Mouse (Mus musculus) stomach, postnatal 0 days (tissue): ENCODE measurements around the gene Stag1. TPM values are rescaled to one million over a fixed set of nuclear protein-coding genes. Genes with fewer than 3 reads are reported as not detected.

ENCODE experiments used
- ATAC-seq: fragments of 200-750 bp; cut with Nextera tagmentation; 2 replicates; pipeline ENCODE4 v1.8.0; 2017; ENCODE audit not compliant: low FRiP score, low TSS enrichment
- DNase-seq: peaks from one replicate; pipeline ENCODE4 v3.0.0-alpha.2; 2016; ENCODE audit warnings: low spot score
- H3K27ac ChIP-seq: fragments of 300-500 bp; sonication (generic); replicated peaks from 2 replicates; pipeline ENCODE4 v1.5.1; 2014; ENCODE audit warnings: mild to moderate bottlenecking, control low read depth
- H3K27me3 ChIP-seq: fragments of 300-500 bp; sonication (generic); 2 replicates; pipeline ENCODE4 v1.6.1; 2014; ENCODE audit warnings: low read length; ENCODE audit not compliant: control insufficient read depth, insufficient read depth
- H3K36me3 ChIP-seq: fragments of 300-500 bp; sonication (generic); 2 replicates; pipeline ENCODE4 v1.6.1; 2014; ENCODE audit warnings: low read length, mixed read lengths; ENCODE audit not compliant: control insufficient read depth, insufficient read depth
- H3K4me1 ChIP-seq: fragments of 300-500 bp; sonication (generic); replicated peaks from 2 replicates; pipeline ENCODE4 v1.6.1; 2014; ENCODE audit warnings: antibody characterized with exemption; ENCODE audit not compliant: control insufficient read depth, insufficient read depth
- H3K4me2 ChIP-seq: fragments of 300-500 bp; sonication (generic); replicated peaks from 2 replicates; pipeline ENCODE4 v1.6.1; 2014; ENCODE audit warnings: low read depth, mild to moderate bottlenecking, control low read depth, moderate library complexity
- H3K4me3 ChIP-seq: fragments of 300-500 bp; sonication (generic); 2 replicates; pipeline ENCODE4 v1.5.1; 2014; ENCODE audit warnings: low read depth, low read length, control low read depth
- H3K9ac ChIP-seq: fragments of 300-500 bp; sonication (generic); 2 replicates; pipeline ENCODE4 v1.6.1; 2014; ENCODE audit warnings: mild to moderate bottlenecking, low read length, control low read depth, mixed read lengths
- H3K9me3 ChIP-seq: fragments of 300-500 bp; sonication (generic); 2 replicates; pipeline ENCODE4 v1.6.1; 2016; ENCODE audit warnings: low read length; ENCODE audit not compliant: control insufficient read depth
- CTCF ChIP-seq: IDR thresholded peaks from 2 replicates; pipeline ENCODE4 v1.5.1; 2016; ENCODE audit warnings: antibody characterized with exemption, low read depth, mild to moderate bottlenecking, moderate library complexity
- EP300 ChIP-seq: optimal IDR thresholded peaks from 2 replicates; pipeline ENCODE3; 2016; ENCODE audit warnings: antibody characterized with exemption
- WGBS: fragments of 180-500 bp; shearing (Covaris S2); extraction: QIAGEN DNeasy Blood & Tissue Kit; methylation state at CpG from one replicate; pipeline ENCODE4 v1.1.7; 2014; 5-methylcytosine and 5-hydroxymethylcytosine counted together
- polyA plus RNA-seq: library from polyadenylated mRNA; unstranded; fragments of >200 nt; fragmentation: Nextera tagmentation; extraction: Ambion mirVana; gene quantifications from 2 replicates; pipeline ENCODE4 v1.2.1, GENCODE M21; 2015

The Stag1 gene
- polyA plus RNA-seq, 1 experiment from 2014 or later: 25.0 TPM

- H3K4me3 ChIP-seq: no peak overlapping the region
- no peaks in the 10 kb centered on the region for H3K4me1 ChIP-seq
- TF ChIP-seq EP300: no peak
- TF ChIP-seq CTCF: no peak
- no peak for ATAC-seq
- peaks cover 3% of the 10 kb centered on the region; the same call in 1 of the 2 replicates for H3K36me3 ChIP-seq
- H3K9me3 ChIP-seq: no peaks in the 10 kb centered on the region
- 93% methylated on average over 5 of the region's 5 CpGs for WGBS
- H3K27ac ChIP-seq: no peak overlapping the region
- H3K27me3 ChIP-seq: no peaks in the 10 kb centered on the region
- DNase-seq: no peak
- H3K4me2 ChIP-seq: no peak overlapping the region
- H3K9ac ChIP-seq: no peak overlapping the region
These were observed 389.4 kb downstream of the Stag1 start for GRCm38 (mm10) chr9:100987006-100987405.

GRCm38 (mm10) chr9:100987850-100988249 lies 390.3 kb downstream of the Stag1 start:
- no peaks in the 10 kb centered on the region for H3K4me1 ChIP-seq
- H3K4me2 ChIP-seq: no peak overlapping the region
- TF ChIP-seq CTCF: no peak
- no peak for TF ChIP-seq EP300
- H3K27ac ChIP-seq: no peak overlapping the region
- peaks cover 6% of the 10 kb centered on the region; the same call in 1 of the 2 replicates for H3K36me3 ChIP-seq
- ATAC-seq (no peak), DNase-seq (no peak)
- no peaks in the 10 kb centered on the region for H3K9me3 ChIP-seq
- H3K4me3 ChIP-seq: no peak overlapping the region
- no peak overlapping the region for H3K9ac ChIP-seq
- H3K27me3 ChIP-seq: no peaks in the 10 kb centered on the region
- 89% methylated on average over 3 of the region's 3 CpGs for WGBS

- 90% methylated on average over 5 of the region's 5 CpGs for WGBS
- H3K4me1 ChIP-seq: no peaks in the 10 kb centered on the region
- no peak overlapping the region for H3K27ac ChIP-seq
- H3K27me3 ChIP-seq: no peaks in the 10 kb centered on the region
- H3K9ac ChIP-seq: no peak overlapping the region
- H3K4me2 ChIP-seq: no peak overlapping the region
- no peaks in the 10 kb centered on the region for H3K9me3 ChIP-seq
- no peak for ATAC-seq
- no peak for DNase-seq
- no peak for TF ChIP-seq EP300
- no peak for TF ChIP-seq CTCF
- no peak overlapping the region for H3K4me3 ChIP-seq
- H3K36me3 ChIP-seq: peaks cover 10% of the 10 kb centered on the region
These were observed 393.0 kb downstream of the Stag1 start for GRCm38 (mm10) chr9:100990609-100991008.

- no peak; the same call in 1 of the 2 replicates for ATAC-seq
- 80% methylated on average over 2 of the region's 2 CpGs for WGBS
These were observed 393.7 kb downstream of the Stag1 start for GRCm38 (mm10) chr9:100991321-100991720.

GRCm38 (mm10) chr9:100992191-100992590 lies 394.6 kb downstream of the Stag1 start:
- Histone ChIP-seq H3K9me3 (no peaks in the 10 kb centered on the region), H3K4me1 (no peaks in the 10 kb centered on the region), H3K36me3 (peaks cover 10% of the 10 kb centered on the region), H3K9ac (no peak overlapping the region), H3K4me3 (no peak overlapping the region), H3K4me2 (no peak overlapping the region), H3K27me3 (no peaks in the 10 kb centered on the region), H3K27ac (no peak overlapping the region)
- TF ChIP-seq EP300 (no peak), CTCF (no peak)
- WGBS: 88% methylated on average over 2 of the region's 2 CpGs
- ATAC-seq (no peak), DNase-seq (no peak)

More at GRCm38 (mm10) chr9:100991321-100991720, 393.7 kb downstream of the Stag1 start:
- no peak for TF ChIP-seq CTCF
- no peak for TF ChIP-seq EP300
- Histone ChIP-seq H3K4me1 (no peaks in the 10 kb centered on the region), H3K36me3 (peaks cover 10% of the 10 kb centered on the region), H3K27ac (no peak overlapping the region), H3K4me2 (no peak overlapping the region), H3K4me3 (no peak overlapping the region), H3K9ac (no peak overlapping the region), H3K27me3 (no peaks in the 10 kb centered on the region), H3K9me3 (no peaks in the 10 kb centered on the region)
- no peak for DNase-seq

- DNase-seq: no peak
- WGBS: 93% methylated on average over 4 of the region's 4 CpGs
- no peak overlapping the region for H3K4me2 ChIP-seq
- H3K27ac ChIP-seq: no peak overlapping the region
- TF ChIP-seq EP300 (no peak), CTCF (no peak)
- H3K4me3 ChIP-seq: no peak overlapping the region
- H3K36me3 ChIP-seq: peaks cover 10% of the 10 kb centered on the region
- no peak for ATAC-seq
- H3K4me1 ChIP-seq: no peaks in the 10 kb centered on the region
- no peak overlapping the region for H3K9ac ChIP-seq
- H3K9me3 ChIP-seq: no peaks in the 10 kb centered on the region
- no peaks in the 10 kb centered on the region for H3K27me3 ChIP-seq
These were observed 396.3 kb downstream of the Stag1 start for GRCm38 (mm10) chr9:100993937-100994336.
